Mouse (Mus musculus): ENCODE data around the gene Ormdl3. TPM values are rescaled to one million over a fixed set of nuclear protein-coding genes. Genes with fewer than 3 reads are reported as not detected.

The Ormdl3 gene
- polyA plus RNA-seq, 1 experiment from 2014 or later = 50.8 TPM

Other genes with a start within 250 kb of the Ormdl3 start
- 5.6 and 6.1 TPM in 2 replicates for gene Ppp1r1b, start 239.0 kb downstream of the Ormdl3 start, polyA plus RNA-seq (2015; fragmentation: Nextera tagmentation; extraction: Ambion mirVana)
- 55.9 and 61.3 TPM in 2 replicates for gene Stard3, start 229.0 kb downstream of the Ormdl3 start, polyA plus RNA-seq (2015; fragmentation: Nextera tagmentation; extraction: Ambion mirVana)
- gene Tcap, start 203.6 kb downstream of the Ormdl3 start, polyA plus RNA-seq (2015; fragmentation: Nextera tagmentation; extraction: Ambion mirVana) = 6.7 and 8.0 TPM in 2 replicates
- 0.13 TPM in 1 of 2 replicates, not detected in the other for gene Pnmt, start 200.9 kb downstream of the Ormdl3 start, polyA plus RNA-seq (2015; fragmentation: Nextera tagmentation; extraction: Ambion mirVana)
- gene Pgap3, start 186.9 kb downstream of the Ormdl3 start, polyA plus RNA-seq (2015; fragmentation: Nextera tagmentation; extraction: Ambion mirVana) = 15.0 and 16.2 TPM in 2 replicates
- gene Erbb2, start 174.9 kb downstream of the Ormdl3 start, polyA plus RNA-seq (2015; fragmentation: Nextera tagmentation; extraction: Ambion mirVana) = 39.3 and 41.4 TPM in 2 replicates
- gene Mien1, start 148.4 kb downstream of the Ormdl3 start, polyA plus RNA-seq (2015; fragmentation: Nextera tagmentation; extraction: Ambion mirVana) = 87.5 and 97.5 TPM in 2 replicates
- 45.6 and 47.6 TPM in 2 replicates for gene Grb7, start 141.0 kb downstream of the Ormdl3 start, polyA plus RNA-seq (2015; fragmentation: Nextera tagmentation; extraction: Ambion mirVana)
- 0.33 and 1.1 TPM in 2 replicates for gene Ikzf3, start 41.3 kb downstream of the Ormdl3 start, polyA plus RNA-seq (2015; fragmentation: Nextera tagmentation; extraction: Ambion mirVana)
- gene Zpbp2, start 36.3 kb downstream of the Ormdl3 start, polyA plus RNA-seq (2015; fragmentation: Nextera tagmentation; extraction: Ambion mirVana) = 0.18 TPM in 1 of 2 replicates, not detected in the other
- not detected in 2 replicates for gene Lrrc3c, start 10.9 kb upstream of the Ormdl3 start, polyA plus RNA-seq (2015; fragmentation: Nextera tagmentation; extraction: Ambion mirVana)
- 0.69 and 1.2 TPM in 2 replicates for gene Gm12355, start 38.3 kb upstream of the Ormdl3 start, polyA plus RNA-seq (2015; fragmentation: Nextera tagmentation; extraction: Ambion mirVana)
- not detected in 2 replicates for gene Gsdma3, start 39.0 kb upstream of the Ormdl3 start, polyA plus RNA-seq (2015; fragmentation: Nextera tagmentation; extraction: Ambion mirVana)
- not detected in 2 replicates for gene Gsdma2, start 59.4 kb upstream of the Ormdl3 start, polyA plus RNA-seq (2015; fragmentation: Nextera tagmentation; extraction: Ambion mirVana)
- gene Gsdma, start 77.0 kb upstream of the Ormdl3 start, polyA plus RNA-seq (2015; fragmentation: Nextera tagmentation; extraction: Ambion mirVana) = 0.09 TPM in 1 of 2 replicates, not detected in the other
- gene Psmd3, start 95.2 kb upstream of the Ormdl3 start, polyA plus RNA-seq (2015; fragmentation: Nextera tagmentation; extraction: Ambion mirVana) = 165 and 177 TPM in 2 replicates
- not detected in 2 replicates for gene Csf3, start 113.9 kb upstream of the Ormdl3 start, polyA plus RNA-seq (2015; fragmentation: Nextera tagmentation; extraction: Ambion mirVana)
- gene Med24, start 142.1 kb upstream of the Ormdl3 start, polyA plus RNA-seq (2015; fragmentation: Nextera tagmentation; extraction: Ambion mirVana) = 56.6 and 57.8 TPM in 2 replicates
- gene Thra, start 153.3 kb upstream of the Ormdl3 start, polyA plus RNA-seq (2015; fragmentation: Nextera tagmentation; extraction: Ambion mirVana) = 36.3 and 36.4 TPM in 2 replicates
- 1.4 and 1.6 TPM in 2 replicates for gene Nr1d1, start 188.0 kb upstream of the Ormdl3 start, polyA plus RNA-seq (2015; fragmentation: Nextera tagmentation; extraction: Ambion mirVana)
- gene Msl1, start 208.1 kb upstream of the Ormdl3 start, polyA plus RNA-seq (2015; fragmentation: Nextera tagmentation; extraction: Ambion mirVana) = 19.4 and 20.3 TPM in 2 replicates
- 33.2 and 36.6 TPM in 2 replicates for gene Casc3, start 217.5 kb upstream of the Ormdl3 start, polyA plus RNA-seq (2015; fragmentation: Nextera tagmentation; extraction: Ambion mirVana)
- 1.3 and 1.4 TPM in 2 replicates for gene Rapgefl1, start 249.4 kb upstream of the Ormdl3 start, polyA plus RNA-seq (2015; fragmentation: Nextera tagmentation; extraction: Ambion mirVana)

Data from lung, embryonic 16.5 days (tissue).